Mouse (Mus musculus): Measurements from ENCODE around the gene C2cd4c.

Gene C2cd4c

DNA sequence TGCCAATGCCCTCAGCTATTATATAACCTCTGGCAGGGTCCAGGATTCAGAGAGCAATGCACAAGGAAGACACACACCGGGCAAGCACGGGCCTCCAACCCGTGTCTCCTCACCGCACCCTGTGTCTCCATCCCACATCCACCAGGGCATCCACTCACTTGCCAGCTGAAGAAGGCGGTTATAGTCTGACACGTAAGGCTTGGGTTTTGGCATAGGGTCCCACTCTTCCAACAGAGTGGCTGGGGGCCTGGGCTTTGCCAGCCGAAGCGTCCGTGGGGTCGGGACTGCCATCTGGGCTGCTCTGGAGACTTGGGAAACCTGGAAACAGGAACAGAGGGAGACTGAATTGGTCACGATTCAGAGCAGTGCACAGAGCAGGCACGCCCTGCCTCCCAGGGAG is 34.0 kb downstream of the C2cd4c start:
- ATAC-seq (ENCODE audit: low TSS enrichment): peak; percentile 28; the same call in 1 of the 2 replicates

GRCm38 (mm10) chr10:79578891-79579290 is 34.9 kb downstream of the C2cd4c start:
- ATAC-seq (ENCODE audit: low TSS enrichment): no peak

- no peak for ATAC-seq (ENCODE audit: low TSS enrichment)
These were observed 35.5 kb downstream of the C2cd4c start for GRCm38 (mm10) chr10:79578276-79578675.

DNA sequence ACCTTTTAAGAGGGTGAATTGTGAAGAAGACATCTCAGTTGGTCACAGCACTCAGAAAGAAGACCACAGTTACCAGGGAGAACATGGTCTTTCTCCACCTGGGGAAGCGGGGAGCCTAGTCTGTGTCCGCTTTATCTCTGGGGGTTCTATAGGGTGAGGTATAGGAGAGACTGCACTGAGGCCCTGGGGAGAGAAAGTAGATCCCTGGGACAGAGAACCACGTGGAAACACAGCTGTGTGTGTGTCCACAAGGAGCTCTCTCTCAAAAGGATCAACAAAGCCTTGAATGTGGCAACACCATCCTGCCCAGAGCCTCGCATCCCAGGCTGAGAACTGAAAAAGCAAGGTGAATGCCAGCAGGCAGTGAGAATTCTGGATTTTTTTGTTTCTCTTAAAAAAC is 36.4 kb downstream of the C2cd4c start:
- ATAC-seq (ENCODE audit: low TSS enrichment): no peak

GRCm38 (mm10) chr10:79575754-79576153 is 38.1 kb downstream of the C2cd4c start:
- ATAC-seq (ENCODE audit: low TSS enrichment): peak; percentile 81

GRCm38 (mm10) chr10:79574796-79575195 is 39.0 kb downstream of the C2cd4c start:
- ATAC-seq (ENCODE audit: low TSS enrichment): no peak

- no peak for ATAC-seq (ENCODE audit: low TSS enrichment)
These were observed 39.5 kb downstream of the C2cd4c start for GRCm38 (mm10) chr10:79574350-79574749.

DNA sequence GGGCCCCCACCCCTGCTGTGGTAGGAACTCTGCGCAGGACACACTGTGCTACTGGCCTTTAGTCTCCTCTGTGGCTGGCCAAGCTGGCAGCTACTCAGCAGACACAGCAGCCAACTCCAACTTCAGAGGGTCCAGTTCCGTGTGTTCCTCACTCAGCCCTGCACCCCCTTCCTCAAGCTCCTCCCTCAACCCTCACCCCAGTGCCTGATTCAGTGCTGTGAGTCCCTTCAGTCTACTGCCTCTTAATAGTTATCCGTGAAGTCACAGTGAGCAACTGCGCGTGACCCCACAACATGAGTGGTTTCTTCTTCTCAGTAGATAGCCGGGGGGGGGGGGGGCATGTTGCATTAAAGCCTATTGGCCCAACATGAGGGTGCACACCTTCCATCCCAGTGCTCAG is 40.2 kb downstream of the C2cd4c start:
- no peak for ATAC-seq (ENCODE audit: low TSS enrichment)

DNA sequence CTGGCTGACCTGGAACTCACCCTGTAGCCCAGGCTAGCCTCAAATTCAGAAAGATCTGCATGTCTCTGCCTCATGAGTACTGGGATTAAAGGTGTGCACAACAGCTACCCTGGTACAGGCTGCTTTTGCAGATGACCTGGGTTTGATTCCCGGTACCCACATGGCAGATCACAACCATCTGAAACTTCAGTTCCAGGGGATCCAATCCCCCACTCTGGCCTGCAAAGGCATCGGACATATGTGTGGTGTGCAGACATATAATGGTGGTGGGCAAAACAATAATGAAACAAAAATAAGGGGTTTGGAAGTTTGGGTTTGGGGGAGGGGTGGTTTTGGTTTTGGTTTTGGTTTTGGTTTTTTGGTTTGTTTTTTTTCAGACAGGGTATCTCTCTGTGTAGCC is 42.5 kb downstream of the C2cd4c start:
- no peak for ATAC-seq (ENCODE audit: low TSS enrichment)

DNA sequence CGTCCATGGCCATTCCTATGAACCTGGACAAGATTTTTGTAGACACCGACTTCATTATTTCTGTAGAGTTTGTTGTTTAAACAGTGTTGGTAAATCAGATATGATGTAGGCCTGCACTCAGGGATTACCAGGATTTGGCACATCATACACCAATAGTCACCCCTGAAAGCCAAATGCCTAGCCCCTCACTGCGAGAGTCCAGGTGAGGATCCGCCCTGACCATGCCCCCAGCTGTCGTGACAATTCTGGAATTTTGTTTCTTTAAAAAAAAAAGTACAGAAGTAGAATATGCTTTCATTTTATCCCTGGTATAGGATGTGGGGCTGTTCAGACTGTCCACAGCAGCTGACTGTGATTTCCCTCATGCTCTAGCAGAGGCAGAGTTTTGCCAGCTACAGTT is 43.9 kb downstream of the C2cd4c start:
- no peak for ATAC-seq (ENCODE audit: low TSS enrichment)

DNA sequence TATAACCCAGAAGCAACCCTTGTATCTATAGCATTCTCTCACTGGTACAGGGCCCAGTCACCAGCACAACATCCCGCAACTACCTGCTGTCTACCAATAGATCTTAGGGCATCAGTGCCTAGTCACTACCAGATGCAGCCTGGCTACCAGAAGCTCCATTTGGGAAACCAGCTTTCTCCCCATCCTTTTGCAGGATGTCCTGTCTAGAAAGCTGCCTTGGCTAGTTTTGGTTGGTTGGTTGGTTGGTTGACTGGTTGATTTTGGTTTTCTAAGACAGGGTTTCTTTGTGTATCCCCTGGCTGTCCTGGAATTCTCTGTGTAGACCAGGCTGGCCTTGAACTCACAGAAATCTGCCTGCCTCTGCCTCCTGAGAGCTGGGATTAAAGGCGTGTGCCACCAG is 54.1 kb downstream of the C2cd4c start:
- ATAC-seq (ENCODE audit: low TSS enrichment): no peak

- ATAC-seq (ENCODE audit: low TSS enrichment): no peak
These were observed 56.3 kb downstream of the C2cd4c start for GRCm38 (mm10) chr10:79557496-79557895.

GRCm38 (mm10) chr10:79556951-79557350 is 56.9 kb downstream of the C2cd4c start:
- ATAC-seq (ENCODE audit: low TSS enrichment): no peak
